Mouse (Mus musculus): Measurements from ENCODE around the gene Armcx6.

GRCm38 (mm10) chrX:134756434-134757292 lies 5.4 kb upstream of the Armcx6 start, which contains the start of gene Armcx3:
- no peak for TF ChIP-seq CTCF (IDR thresholded peaks at IDR 0.05; ENCODE audit: low read depth)
- no peak for TF ChIP-seq EP300 (IDR thresholded peaks at IDR 0.05; ENCODE audit: low read depth)

Data from liver, embryonic 14.5 days (tissue).